8 mouse cellular contexts compared by ENCODE assay signal in genomic region chr3:37907432-37908088, GRCm38 (mm10).
DNase-seq lines count a peak whose midpoint lies in the region; ATAC-seq and TF ChIP-seq lines count a peak whose summit lies in the region.

No protein-coding gene starts in this region.

- H3K27me3 ChIP-seq in intestine, embryonic 14.5 days (replicated peaks; ENCODE audit: control insufficient read depth, insufficient read depth, low read length), result no peaks in the 10 kb centered on the region
- H3K27me3 ChIP-seq in liver, embryonic 12.5 days (replicated peaks), result no peaks in the 10 kb centered on the region
- H3K27me3 ChIP-seq in stomach, embryonic 14.5 days (ENCODE audit: control insufficient read depth, insufficient read depth, low read length), result no peaks in the 10 kb centered on the region

- 8% methylated on average over 14 of the region's 14 CpGs for WGBS in intestine, embryonic 14.5 days
- 30% methylated on average over 14 of the region's 14 CpGs for WGBS in liver, embryonic 12.5 days (ENCODE audit: insufficient replicate concordance)
- 12% methylated on average over 14 of the region's 14 CpGs for WGBS in stomach, embryonic 14.5 days

- ATAC-seq in intestine, embryonic 14.5 days (replicated peaks; ENCODE audit: low FRiP score, low TSS enrichment, low read depth), result peak; percentile 77
- peak; percentile 65; the same call in 1 of the 2 replicates for ATAC-seq in liver, embryonic 12.5 days
- peak; percentile 70 for ATAC-seq in stomach, embryonic 14.5 days (ENCODE audit: insufficient number of reproducible peaks, insufficient read depth, low FRiP score, low read depth)
- ATAC-seq in frontal cortex, adult (ENCODE audit: low TSS enrichment), result no peak

- TF ChIP-seq CTCF in gastrocnemius, adult 2 months (IDR thresholded peaks at IDR 0.05), result no peak

- DNase-seq in adrenal gland, postnatal 10 days, result peak; percentile 67
- peak; percentile 72 for DNase-seq in gastrocnemius, adult 2 months
- DNase-seq in intestine, embryonic 14.5 days (ENCODE audit: low spot score), result peak; percentile 65
- DNase-seq in left cerebral cortex, postnatal 14 days (ENCODE audit: low spot score in 2 of 2), result no peak
- no peak for DNase-seq in left cerebral cortex, adult 8-10 months (ENCODE audit: low spot score in 2 of 2)

- no peaks in the 10 kb centered on the region for H3K36me3 ChIP-seq in intestine, embryonic 14.5 days (ENCODE audit: control insufficient read depth, insufficient read depth, low read length)
- H3K36me3 ChIP-seq in liver, embryonic 12.5 days, result no peaks in the 10 kb centered on the region
- no peaks in the 10 kb centered on the region for H3K36me3 ChIP-seq in stomach, embryonic 14.5 days (ENCODE audit: control insufficient read depth, insufficient read depth, low read length)

- H3K27ac ChIP-seq in gastrocnemius, adult 2 months, result peak overlapping the region; percentile 81
- H3K27ac ChIP-seq in intestine, embryonic 14.5 days (ENCODE audit: low read depth), result peak overlapping the region; percentile 36; the same call in 1 of the 2 replicates
- no peak overlapping the region for H3K27ac ChIP-seq in liver, embryonic 12.5 days
- H3K27ac ChIP-seq in stomach, embryonic 14.5 days (ENCODE audit: low read length), result peak overlapping the region; percentile 52; the same call in 1 of the 2 replicates

- H3K9me3 ChIP-seq in intestine, embryonic 14.5 days (ENCODE audit: control insufficient read depth, low read length), result no peaks in the 10 kb centered on the region
- no peaks in the 10 kb centered on the region for H3K9me3 ChIP-seq in liver, embryonic 12.5 days (replicated peaks)
- H3K9me3 ChIP-seq in stomach, embryonic 14.5 days (ENCODE audit: control insufficient read depth, low read depth, low read length), result no peaks in the 10 kb centered on the region

- no peak overlapping the region; the same call in 1 of the 2 replicates for H3K4me3 ChIP-seq in gastrocnemius, adult 2 months
- no peak overlapping the region for H3K4me3 ChIP-seq in intestine, embryonic 14.5 days (ENCODE audit: low read depth, low read length)
- H3K4me3 ChIP-seq in liver, embryonic 12.5 days, result no peak overlapping the region
- no peak overlapping the region for H3K4me3 ChIP-seq in stomach, embryonic 14.5 days (ENCODE audit: low read depth, low read length)

- H3K9ac ChIP-seq in intestine, embryonic 14.5 days (ENCODE audit: low read length), result no peak overlapping the region
- H3K9ac ChIP-seq in liver, embryonic 12.5 days, result no peak overlapping the region
- no peak overlapping the region for H3K9ac ChIP-seq in stomach, embryonic 14.5 days (replicated peaks; ENCODE audit: low read depth, low read length)

- peaks cover 20% of the 10 kb centered on the region for H3K4me1 ChIP-seq in intestine, embryonic 14.5 days (replicated peaks; ENCODE audit: control insufficient read depth, insufficient read depth, low read length)
- H3K4me1 ChIP-seq in liver, embryonic 12.5 days, result peaks cover 13% of the 10 kb centered on the region
- H3K4me1 ChIP-seq in stomach, embryonic 14.5 days (ENCODE audit: control insufficient read depth, insufficient read depth, low read length), result peaks cover 14% of the 10 kb centered on the region

- intact Hi-C loops in gastrocnemius, adult 2 months (cut with DNase I), result no loop called here
- intact Hi-C loops in left cerebral cortex, postnatal 14 days (cut with DNase I), result no loop called here

- H3K4me2 ChIP-seq in intestine, embryonic 14.5 days (ENCODE audit: low read length), result peak overlapping the region; percentile 24; the same call in 1 of the 2 replicates
- H3K4me2 ChIP-seq in liver, embryonic 12.5 days, result peak overlapping the region; percentile 6; the same call in 1 of the 2 replicates
- 0 out of 2 replicates have a peak overlapping the region, but pooled peaks have one; percentile 15 for H3K4me2 ChIP-seq in stomach, embryonic 14.5 days (replicated peaks; ENCODE audit: low read depth, low read length)

Comparison
In these comparisons a context has a peak if more than half of its experiments do, and no peak if none do; other contexts are left out.
1. DNase-seq: peak in adrenal gland, postnatal 10 days (single experiment), gastrocnemius, adult 2 months (single experiment) and intestine, embryonic 14.5 days (single experiment); none in left cerebral cortex, postnatal 14 days (0 of 2) and left cerebral cortex, adult 8-10 months (0 of 2).
2. Peak in every context shown above with its lines, with median percentiles within 50 percentile points of each other: H3K4me2 ChIP-seq.